Mouse (Mus musculus) ES-E14 (cell line): Measurements from ENCODE around the gene Hook2.

Experiments
- CHD2 ChIP-seq: IDR thresholded peaks from 2 replicates; pipeline ENCODE4 v1.6.1; 2014; ENCODE audit warnings: mild to moderate bottlenecking, low read depth, low read length, inconsistent platforms
- HCFC1 ChIP-seq: IDR thresholded peaks from 2 replicates; pipeline ENCODE4 v1.6.1; 2012; ENCODE audit warnings: low read length, inconsistent platforms, borderline replicate concordance; ENCODE audit not compliant: insufficient read depth
- MAFK ChIP-seq: IDR thresholded peaks from 2 replicates; pipeline ENCODE4 v1.6.1; 2014; ENCODE audit warnings: mild to moderate bottlenecking, low read depth, low read length, inconsistent platforms; ENCODE audit not compliant: insufficient read depth
- ZNF384 ChIP-seq: IDR thresholded peaks from 2 replicates; pipeline ENCODE4 v1.6.1; 2012; ENCODE audit warnings: low read depth, low read length, inconsistent platforms

DNA sequence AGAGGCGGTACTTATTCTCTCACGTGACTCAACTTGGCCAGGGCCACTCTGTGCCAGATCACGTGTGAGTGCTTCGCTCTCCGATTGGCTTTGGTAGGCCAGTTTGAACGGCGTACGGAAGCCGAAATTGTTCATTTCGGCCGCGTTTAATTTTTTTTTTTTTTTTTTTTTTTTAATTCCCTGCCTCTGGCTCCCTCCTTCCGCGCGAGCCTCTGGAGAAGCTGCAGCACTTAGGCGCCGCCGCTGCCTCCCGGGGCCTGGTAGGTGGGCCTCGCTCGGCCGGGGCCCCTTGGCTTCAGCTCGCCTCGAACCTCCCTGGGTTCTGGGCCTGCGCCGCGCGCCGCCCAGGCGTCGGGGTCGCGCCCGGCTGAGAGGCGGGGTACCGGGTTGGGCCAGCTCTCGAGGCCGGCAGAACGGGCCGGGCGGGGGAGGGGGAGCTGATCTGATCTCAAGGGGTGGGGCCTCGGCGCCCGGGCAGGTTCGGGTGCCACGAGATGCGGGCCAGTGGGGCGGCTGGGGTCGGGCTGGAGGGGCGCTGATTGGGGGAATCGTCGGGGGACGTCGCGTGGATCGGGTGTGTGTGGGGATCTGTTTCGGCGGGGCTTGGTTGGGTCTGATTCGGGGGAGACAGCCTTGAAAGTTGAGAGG lies 46.4 kb downstream of the Hook2 start, which contains the start of gene Tnpo2:
- TF ChIP-seq MAFK (0 out of 2 replicates have a peak, but pooled peaks have one; percentile 48), ZNF384 (peak; percentile 100), HCFC1 (peak; percentile 74; the same call in 1 of the 2 replicates), CHD2 (no peak; the same call in 1 of the 2 replicates)
